Mouse (Mus musculus) CH12.LX (cell line): ENCODE data around the gene Hes3. TPM values are rescaled to one million over a fixed set of nuclear protein-coding genes. Genes with fewer than 3 reads are reported as not detected.

ENCODE experiments used
- DNase-seq: peaks from one replicate; pipeline ENCODE4 v3.0.0-alpha.2; 2013; ENCODE audit errors: extremely low read depth
- H3K27ac ChIP-seq: 2 replicates; pipeline ENCODE4 v1.5.1; 2012; ENCODE audit warnings: low read depth, mild to moderate bottlenecking, control low read depth, moderate library complexity; ENCODE audit not compliant: insufficient read depth
- H3K27me3 ChIP-seq: replicated peaks from 2 replicates; pipeline ENCODE3; 2012; ENCODE audit warnings: inconsistent platforms
- H3K36me3 ChIP-seq, 2 experiments: replicated peaks in 1 of 2; 2 replicates each; pipeline versions ENCODE3 to v1.6.1; 2012; ENCODE audit warnings: inconsistent platforms in 1 of 2, low read length in 1 of 2, mild to moderate bottlenecking in 1 of 2, mixed read lengths in 1 of 2, moderate library complexity in 1 of 2; ENCODE audit not compliant: control insufficient read depth in 1 of 2, insufficient read depth in 1 of 2
- H3K4me1 ChIP-seq, 2 experiments: 2 replicates each; pipeline ENCODE4 v1.6.1; 2012; ENCODE audit warnings: inconsistent platforms in 1 of 2, moderate library complexity in 1 of 2; ENCODE audit not compliant: insufficient read depth in 2 of 2, control insufficient read depth in 1 of 2
- H3K4me2 ChIP-seq: 2 replicates; pipeline ENCODE4 v1.6.1; 2012; ENCODE audit warnings: low read depth, mild to moderate bottlenecking, control low read depth; ENCODE audit not compliant: poor library complexity, insufficient read depth, severe bottlenecking
- H3K4me3 ChIP-seq, 3 experiments: fragments of 150-350 bp in 1 of 3; sonication (generic) in 1 of 3; replicated peaks in 1 of 3; 2 replicates each; pipeline versions ENCODE3 to v1.5.1; 2011 to 2012; ENCODE audit warnings: low read depth in 2 of 3, low read length in 2 of 3, mild to moderate bottlenecking in 2 of 3, moderate library complexity in 2 of 3, control low read depth in 1 of 3, improper control_type of control experiment in 1 of 3, inconsistent platforms in 1 of 3, mixed read lengths in 1 of 3; ENCODE audit not compliant: poor library complexity in 1 of 3
- H3K79me2 ChIP-seq: replicated peaks from 2 replicates; pipeline ENCODE4 v1.6.1; 2012; ENCODE audit warnings: mild to moderate bottlenecking, moderate library complexity; ENCODE audit not compliant: control insufficient read depth, poor library complexity, insufficient read depth, severe bottlenecking; ENCODE audit errors: extremely low read depth
- H3K9ac ChIP-seq: 2 replicates; pipeline ENCODE4 v1.6.1; 2012; ENCODE audit warnings: low read depth, mild to moderate bottlenecking, control low read depth, moderate library complexity; ENCODE audit not compliant: insufficient read depth
- H3K9me3 ChIP-seq: replicated peaks from 2 replicates; pipeline ENCODE3; 2012; ENCODE audit warnings: low read length, inconsistent platforms, mixed read lengths
- BHLHE40 ChIP-seq: IDR thresholded peaks from 2 replicates; pipeline ENCODE4 v1.6.1; 2011; ENCODE audit warnings: mild to moderate bottlenecking, low read depth, low read length, improper control_type of control experiment
- CHD2 ChIP-seq: IDR thresholded peaks from 2 replicates; pipeline ENCODE4 v1.6.1; 2011; ENCODE audit warnings: low read length, improper control_type of control experiment
- CTCF ChIP-seq, 2 experiments: IDR thresholded peaks in 1 of 2; conservative IDR thresholded peaks in 1 of 2; 2 replicates each; pipeline ENCODE4 v1.5.1; 2011 to 2012; ENCODE audit warnings: low read depth in 2 of 2, low read length in 2 of 2, improper control_type of control experiment in 1 of 2, inconsistent platforms in 1 of 2, mild to moderate bottlenecking in 1 of 2, moderate library complexity in 1 of 2
- E2F4 ChIP-seq: IDR thresholded peaks from 2 replicates; pipeline ENCODE4 v1.6.1; 2011; ENCODE audit warnings: low read depth, low read length, improper control_type of control experiment; ENCODE audit not compliant: insufficient replicate concordance
- ELF1 ChIP-seq: IDR thresholded peaks from 2 replicates; pipeline ENCODE4 v1.6.1; 2014; ENCODE audit warnings: low read depth, mild to moderate bottlenecking, inconsistent platforms, low read length, improper control_type of control experiment
- HCFC1 ChIP-seq: IDR thresholded peaks from 2 replicates; pipeline ENCODE4 v1.6.1; 2012; ENCODE audit warnings: low read depth, mild to moderate bottlenecking, inconsistent platforms, low read length, improper control_type of control experiment
- IRF4 ChIP-seq: IDR thresholded peaks from 2 replicates; pipeline ENCODE4 v1.6.1; 2014; ENCODE audit warnings: low read depth, mild to moderate bottlenecking, inconsistent platforms, low read length, improper control_type of control experiment
- JUN ChIP-seq: IDR thresholded peaks from 2 replicates; pipeline ENCODE4 v1.6.1; 2011; ENCODE audit warnings: low read depth, mild to moderate bottlenecking, low read length, improper control_type of control experiment, moderate library complexity; ENCODE audit not compliant: insufficient read depth
- MAFK ChIP-seq: IDR thresholded peaks from 2 replicates; pipeline ENCODE4 v1.6.1; 2011; ENCODE audit warnings: low read length, improper control_type of control experiment; ENCODE audit not compliant: insufficient replicate concordance
- MAX ChIP-seq: IDR thresholded peaks from 2 replicates; pipeline ENCODE4 v1.6.1; 2011; ENCODE audit warnings: low read length, improper control_type of control experiment
- MAZ ChIP-seq: IDR thresholded peaks from 2 replicates; pipeline ENCODE4 v1.6.1; 2012; ENCODE audit warnings: low read depth, mild to moderate bottlenecking, inconsistent platforms, low read length, improper control_type of control experiment, moderate library complexity
- MEF2A ChIP-seq: IDR thresholded peaks from 2 replicates; pipeline ENCODE4 v1.6.1; 2014; ENCODE audit warnings: low read depth, mild to moderate bottlenecking, inconsistent platforms, low read length, improper control_type of control experiment, borderline replicate concordance
- MXI1 ChIP-seq: IDR thresholded peaks from 2 replicates; pipeline ENCODE4 v1.6.1; 2011; ENCODE audit warnings: mild to moderate bottlenecking, low read depth, low read length, improper control_type of control experiment
- MYC ChIP-seq: IDR thresholded peaks from 2 replicates; pipeline ENCODE4 v1.6.1; 2011; ENCODE audit warnings: low read depth, mild to moderate bottlenecking, improper control_type of control experiment, low read length
- NRF1 ChIP-seq: IDR thresholded peaks from 2 replicates; pipeline ENCODE4 v1.6.1; 2014; ENCODE audit warnings: low read depth, mild to moderate bottlenecking, inconsistent platforms, low read length, improper control_type of control experiment, moderate library complexity
- POLR2A ChIP-seq: IDR thresholded peaks from 2 replicates; pipeline ENCODE4 v1.6.1; 2011; ENCODE audit warnings: low read depth, mild to moderate bottlenecking, improper control_type of control experiment, low read length
- POLR2AphosphoS2 ChIP-seq: IDR thresholded peaks from 2 replicates; pipeline ENCODE4 v1.6.1; 2011; ENCODE audit warnings: low read depth, low read length, improper control_type of control experiment
- RAD21 ChIP-seq: IDR thresholded peaks from 2 replicates; pipeline ENCODE4 v1.6.1; 2011; ENCODE audit warnings: low read depth, mild to moderate bottlenecking, low read length, improper control_type of control experiment, moderate library complexity
- SIN3A ChIP-seq: IDR thresholded peaks from 2 replicates; pipeline ENCODE4 v1.6.1; 2012; ENCODE audit warnings: low read length, improper control_type of control experiment, inconsistent platforms
- SMC3 ChIP-seq: IDR thresholded peaks from 2 replicates; pipeline ENCODE4 v1.6.1; 2011; ENCODE audit warnings: low read depth, low read length, improper control_type of control experiment
- TBP ChIP-seq: conservative IDR thresholded peaks from 2 replicates; pipeline ENCODE4 v1.6.1; 2011; ENCODE audit warnings: low read depth, low read length, improper control_type of control experiment
- UBTF ChIP-seq: IDR thresholded peaks from 2 replicates; pipeline ENCODE4 v1.6.1; 2012; ENCODE audit warnings: low read depth, mild to moderate bottlenecking, inconsistent platforms, low read length, improper control_type of control experiment, moderate library complexity
- USF1 ChIP-seq: IDR thresholded peaks from 2 replicates; pipeline ENCODE4 v1.6.1; 2014; ENCODE audit warnings: low read depth, mild to moderate bottlenecking, inconsistent platforms, low read length, improper control_type of control experiment
- USF2 ChIP-seq: conservative IDR thresholded peaks from 2 replicates; pipeline ENCODE4 v1.6.1; 2011; ENCODE audit warnings: low read depth, low read length, improper control_type of control experiment
- ZC3H11A ChIP-seq: IDR thresholded peaks from 2 replicates; pipeline ENCODE4 v1.6.1; 2012; ENCODE audit warnings: low read depth, mild to moderate bottlenecking, inconsistent platforms, low read length, improper control_type of control experiment
- ZKSCAN1 ChIP-seq: IDR thresholded peaks from 2 replicates; pipeline ENCODE4 v1.6.1; 2012; ENCODE audit warnings: low read depth, inconsistent platforms, low read length, improper control_type of control experiment, borderline replicate concordance
- ZMIZ1 ChIP-seq: IDR thresholded peaks from 2 replicates; pipeline ENCODE4 v1.6.1; 2012; ENCODE audit warnings: low read depth, mild to moderate bottlenecking, inconsistent platforms, low read length, improper control_type of control experiment
- ZNF384 ChIP-seq: IDR thresholded peaks from 2 replicates; pipeline ENCODE4 v1.6.1; 2012; ENCODE audit warnings: low read depth, low read length, improper control_type of control experiment, inconsistent platforms
- dilution Hi-C: fragments of 300-500 bp; cut with MboI; formaldehyde crosslinking; loops from 2 replicates; pipeline ENCODE4 v1.14.3; 2020; ENCODE audit warnings: low sequenced_read_pairs; ENCODE audit not compliant: extremely low pct_unique_long_range_greater_than_20kb, extremely low pct_ligation_motif_present
- in situ Hi-C: fragments of 300-500 bp; cut with MboI; formaldehyde crosslinking; loops from 3 replicates; pipeline ENCODE4 v1.14.3; 2019; ENCODE audit warnings: low sequenced_read_pairs, low pct_ligation_motif_present, low pct_unique_long_range_greater_than_20kb, mixed read lengths
- polyA plus RNA-seq: library from polyadenylated mRNA; unstranded; fragments of >175 nt; gene quantifications from 2 replicates; pipeline ENCODE4 v1.2.1, GENCODE M21; 2012; ENCODE audit warnings: low read depth; ENCODE audit not compliant: insufficient read length
- total RNA-seq, 2 experiments: library from RNA; depleted of rRNA; stranded (reverse); fragments of 300-350 nt in 1 of 2; fragments of >200 nt in 1 of 2; gene quantifications; 2 replicates each; pipeline ENCODE4 v1.2.3; 2012 to 2014

The Hes3 gene
- total and polyA plus RNA-seq, 3 experiments = 0.17 to 0.21 TPM; not detected in 1

GRCm38 (mm10) chr4:152267748-152268369 is 23.6 kb downstream of the Hes3 start:
- in situ Hi-C loops (no loop called here), dilution Hi-C loops (no loop called here)
- H3K27me3 ChIP-seq = no peaks in the 10 kb centered on the region
- H3K9ac ChIP-seq = no peak overlapping the region
- H3K4me1 ChIP-seq = peaks cover 38 to 87% of the 10 kb centered on the region in 2 experiments
- no peak for DNase-seq
- no peak for TF ChIP-seq MAZ
- TF ChIP-seq MXI1 = no peak
- no peak for TF ChIP-seq IRF4
- TF ChIP-seq ZMIZ1 = no peak
- TF ChIP-seq MEF2A = no peak
- TF ChIP-seq SMC3 = no peak
- TF ChIP-seq MAFK = no peak
- no peak for TF ChIP-seq NRF1
- no peak for TF ChIP-seq BHLHE40
- no peak for TF ChIP-seq CHD2
- no peak for TF ChIP-seq POLR2A
- TF ChIP-seq USF1 = no peak
- no peak for TF ChIP-seq UBTF
- TF ChIP-seq CTCF (conservative IDR thresholded peaks at IDR 0.05 in 1 of 2, IDR thresholded peaks at IDR 0.05 in 1 of 2; ENCODE audit: low read depth in 2 of 2, low read length in 2 of 2) = no peak
- no peak for TF ChIP-seq TBP
- no peak for TF ChIP-seq ZNF384
- H3K36me3 ChIP-seq = peaks cover 0 to 50% of the 10 kb centered on the region in 2 experiments
- no peak overlapping the region for H3K4me2 ChIP-seq
- no peaks in the 10 kb centered on the region for H3K79me2 ChIP-seq
- H3K4me3 ChIP-seq = no peak overlapping the region
- no peaks in the 10 kb centered on the region for H3K9me3 ChIP-seq
- no peak overlapping the region for H3K27ac ChIP-seq

DNA sequence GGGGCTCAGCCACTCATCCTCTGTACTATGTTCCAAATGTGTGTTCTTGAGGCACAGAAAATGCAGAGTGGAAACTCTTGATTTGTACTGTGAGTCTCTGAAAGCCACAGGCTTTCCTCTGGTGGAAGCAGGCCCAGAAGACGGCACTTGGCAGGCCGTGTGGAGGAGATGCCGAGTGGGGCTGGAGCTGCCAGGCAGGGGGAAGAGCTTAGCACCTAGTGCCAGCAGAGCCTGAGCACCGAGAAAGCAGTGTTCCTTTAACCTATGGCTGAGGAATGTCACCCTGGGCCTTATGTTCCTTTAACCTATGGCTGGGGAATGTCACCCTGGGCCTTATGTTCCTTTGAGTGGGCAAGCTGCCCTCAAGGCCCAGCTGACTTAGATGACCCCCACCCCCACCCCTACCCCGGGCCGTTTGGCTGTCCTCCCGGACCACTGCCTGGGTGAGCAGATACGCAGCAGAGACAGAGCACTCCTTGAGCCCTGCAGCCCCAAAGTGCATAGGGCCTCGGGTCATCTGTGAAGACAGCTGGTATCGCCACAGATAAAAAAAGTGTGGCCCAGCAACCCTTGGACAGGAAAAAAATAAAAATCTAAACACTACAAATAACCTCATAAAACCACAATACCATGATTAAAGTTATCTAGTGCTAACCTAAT is 25.1 kb downstream of the Hes3 start:
- dilution Hi-C loops = no loop called here
- TF ChIP-seq NRF1 (no peak), ZC3H11A (no peak), MAX (no peak), IRF4 (no peak), JUN (no peak), POLR2AphosphoS2 (no peak), POLR2A (no peak), BHLHE40 (no peak), MAZ (no peak), RAD21 (no peak), HCFC1 (no peak), MEF2A (no peak), ELF1 (no peak), MXI1 (no peak), SIN3A (no peak), CTCF (conservative IDR thresholded peaks at IDR 0.05 in 1 of 2, IDR thresholded peaks at IDR 0.05 in 1 of 2; ENCODE audit: low read depth in 2 of 2, low read length in 2 of 2) (no peak), MYC (no peak), USF2 (no peak), E2F4 (no peak), ZKSCAN1 (no peak)
- TF ChIP-seq, all 38 proteins: peak for 0
- Histone ChIP-seq H3K4me2 (no peak overlapping the region), H3K4me3 (no peak overlapping the region), H3K27ac (no peak overlapping the region), H3K36me3 (peaks cover 0 to 61% of the 10 kb centered on the region in 2 experiments), H3K27me3 (no peaks in the 10 kb centered on the region), H3K9me3 (no peaks in the 10 kb centered on the region), H3K4me1 (peaks cover 25 to 86% of the 10 kb centered on the region in 2 experiments), H3K9ac (no peak overlapping the region), H3K79me2 (no peaks in the 10 kb centered on the region)
- DNase-seq = no peak
- in situ Hi-C loops = no loop called here
